In genomic region chr12:93748300-93748847, GRCm38 (mm10) we compare ENCODE assay signal across 20 mouse cellular contexts.
A peak's percentile ranks its signal among the peaks of the same experiment; 100 is the strongest.
DNase-seq lines count a peak whose midpoint lies in the region; ATAC-seq lines count a peak whose summit lies in the region.
"Had no signal": no experiment of that assay in that cellular context is flagged by ENCODE, and none has a peak within 500 bp of the region (broad histone marks: within the 10 kb centered on the region; RNA-seq: fewer than 3 reads in every experiment).

No protein-coding gene starts in this region.

- H3K9me3 ChIP-seq in neural tube, embryonic 13.5 days: no peaks in the 10 kb centered on the region
- no peaks in the 10 kb centered on the region for H3K9me3 ChIP-seq in neural tube, embryonic 14.5 days (ENCODE audit: control insufficient read depth, low read length)
- H3K9me3 ChIP-seq: embryonic facial prominence, embryonic 10.5 days; embryonic facial prominence, embryonic 12.5 days; forebrain, embryonic 13.5 days; forebrain, embryonic 15.5 days had no signal

- no peak for DNase-seq in neural tube, embryonic 10.5 days (ENCODE audit: extremely low spot score, low spot score)
- no peak for DNase-seq in ovary, adult 18-20 months (ENCODE audit: low spot score)
- DNase-seq in thymus, postnatal 10 days (ENCODE audit: low spot score in 2 of 2): no peak
- DNase-seq: adrenal gland, adult 8-10 months; adrenal gland, postnatal 14 days; adrenal gland, postnatal 36 days; cerebellum, adult 11-12 months; cerebellum, adult 2 months; cerebellum, adult 9-10 months; cerebellum, postnatal 10 days; cerebellum, postnatal 25 days; forebrain, postnatal 0 days had no signal

- H3K4me2 ChIP-seq in neural tube, embryonic 13.5 days: no peak overlapping the region
- no peak overlapping the region for H3K4me2 ChIP-seq in neural tube, embryonic 14.5 days (ENCODE audit: low read depth, low read length)
- H3K4me2 ChIP-seq: embryonic facial prominence, embryonic 12.5 days; forebrain, embryonic 13.5 days; forebrain, embryonic 15.5 days had no signal

- no peaks in the 10 kb centered on the region for H3K36me3 ChIP-seq in neural tube, embryonic 13.5 days
- H3K36me3 ChIP-seq in neural tube, embryonic 14.5 days (ENCODE audit: control insufficient read depth, insufficient read depth, low read length): no peaks in the 10 kb centered on the region
- H3K36me3 ChIP-seq: embryonic facial prominence, embryonic 10.5 days; embryonic facial prominence, embryonic 12.5 days; forebrain, embryonic 15.5 days had no signal

- H3K27ac ChIP-seq in neural tube, embryonic 13.5 days (replicated peaks): no peak overlapping the region
- no peak overlapping the region for H3K27ac ChIP-seq in neural tube, embryonic 14.5 days (ENCODE audit: low read depth, low read length)
- H3K27ac ChIP-seq: embryonic facial prominence, embryonic 10.5 days; embryonic facial prominence, embryonic 12.5 days; forebrain, embryonic 13.5 days; forebrain, embryonic 15.5 days had no signal

- H3K4me3 ChIP-seq in neural tube, embryonic 13.5 days: no peak overlapping the region
- no peak overlapping the region for H3K4me3 ChIP-seq in neural tube, embryonic 14.5 days (ENCODE audit: low read depth, low read length)
- H3K4me3 ChIP-seq: embryonic facial prominence, embryonic 10.5 days; embryonic facial prominence, embryonic 12.5 days; forebrain, embryonic 13.5 days; forebrain, embryonic 15.5 days had no signal

- no peaks in the 10 kb centered on the region for H3K4me1 ChIP-seq in neural tube, embryonic 13.5 days (replicated peaks)
- no peaks in the 10 kb centered on the region for H3K4me1 ChIP-seq in neural tube, embryonic 14.5 days (ENCODE audit: control insufficient read depth, insufficient read depth, low read length)
- H3K4me1 ChIP-seq: embryonic facial prominence, embryonic 10.5 days; embryonic facial prominence, embryonic 12.5 days; forebrain, embryonic 13.5 days; forebrain, embryonic 15.5 days had no signal

- 51% methylated on average over 4 of the region's 4 CpGs for WGBS in neural tube, embryonic 13.5 days
- 46% methylated on average over 4 of the region's 4 CpGs for WGBS in neural tube, embryonic 14.5 days

- ATAC-seq in neural tube, embryonic 13.5 days (ENCODE audit: low read depth): peak; percentile 74
- ATAC-seq in neural tube, embryonic 14.5 days (ENCODE audit: low read depth): peak; percentile 75
- ATAC-seq: activated CD4-positive, CD25-positive, alpha-beta regulatory T cell, adult 4 months; forebrain, embryonic 13.5 days; forebrain, embryonic 15.5 days; forebrain, postnatal 0 days; Patski had no signal

- H3K9ac ChIP-seq in neural tube, embryonic 13.5 days: no peak overlapping the region
- H3K9ac ChIP-seq in neural tube, embryonic 14.5 days (replicated peaks; ENCODE audit: low read depth, low read length): no peak overlapping the region
- H3K9ac ChIP-seq: embryonic facial prominence, embryonic 12.5 days; forebrain, embryonic 13.5 days; forebrain, embryonic 15.5 days; forebrain, postnatal 0 days had no signal

- H3K27me3 ChIP-seq in neural tube, embryonic 13.5 days: no peaks in the 10 kb centered on the region
- no peaks in the 10 kb centered on the region for H3K27me3 ChIP-seq in neural tube, embryonic 14.5 days (ENCODE audit: control insufficient read depth, insufficient read depth, low read length)
- H3K27me3 ChIP-seq: embryonic facial prominence, embryonic 12.5 days; forebrain, embryonic 13.5 days; forebrain, embryonic 15.5 days; Patski had no signal
